Mouse (Mus musculus): ENCODE measurements at regions not wholly inside any gene's neighbourhood (a gene's known extent, or its start where the extent isn't known, plus 50 kb on each side); places are given as distances from the start of the nearest gene placed in this dataset.

GRCm38 (mm10) chr10:25754300-25754699, 218.2 kb upstream of the Smlr1 start:
- Histone ChIP-seq H3K36me3 (ENCODE audit: control insufficient read depth, insufficient read depth, low read length) (no peaks in the 10 kb centered on the region), H3K27ac (ENCODE audit: insufficient read depth, low read depth, low read length) (no peak overlapping the region), H3K27me3 (replicated peaks; ENCODE audit: control insufficient read depth, insufficient read depth, low read length) (no peaks in the 10 kb centered on the region), H3K4me1 (ENCODE audit: control insufficient read depth, insufficient read depth, low read length) (no peaks in the 10 kb centered on the region), H3K4me3 (ENCODE audit: insufficient read depth, low read depth, low read length) (no peak overlapping the region)
- no peak for TF ChIP-seq POLR2A (IDR thresholded peaks at IDR 0.05; ENCODE audit: low read depth, low read length)
- no peak for TF ChIP-seq CTCF (conservative IDR thresholded peaks at IDR 0.05; ENCODE audit: insufficient read depth, insufficient read length, low read depth, low read length)
- no peak for DNase-seq
- WGBS, result 50% methylated on average over 3 of the region's 3 CpGs

DNA sequence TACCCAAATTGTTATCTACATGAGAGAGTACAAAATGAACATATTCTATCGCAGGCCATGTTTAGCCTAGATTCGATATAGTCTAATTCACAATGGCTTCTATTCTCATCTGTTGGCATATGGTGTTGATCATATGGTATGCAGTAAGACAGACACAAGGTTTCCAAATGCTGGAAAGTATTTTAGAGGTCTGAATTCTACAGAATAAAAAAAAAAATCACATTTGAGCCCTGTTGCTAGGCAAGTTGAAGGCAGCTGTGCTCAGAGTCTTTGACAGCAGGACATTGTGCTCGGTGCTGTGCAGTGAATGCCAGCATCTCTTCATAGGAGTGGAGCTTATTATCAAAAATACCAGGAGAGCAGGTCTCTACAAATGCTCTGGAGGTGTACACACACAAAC, 206.6 kb upstream of the Smlr1 start:
- DNase-seq, result no peak
- Histone ChIP-seq H3K27ac (ENCODE audit: insufficient read depth, low read depth, low read length) (no peak overlapping the region), H3K27me3 (replicated peaks; ENCODE audit: control insufficient read depth, insufficient read depth, low read length) (no peaks in the 10 kb centered on the region), H3K36me3 (ENCODE audit: control insufficient read depth, insufficient read depth, low read length) (no peaks in the 10 kb centered on the region), H3K4me1 (ENCODE audit: control insufficient read depth, insufficient read depth, low read length) (no peaks in the 10 kb centered on the region), H3K4me3 (ENCODE audit: insufficient read depth, low read depth, low read length) (no peak overlapping the region)
- WGBS, result 84% methylated on average over 3 of the region's 3 CpGs
- no peak for TF ChIP-seq CTCF (conservative IDR thresholded peaks at IDR 0.05; ENCODE audit: insufficient read depth, insufficient read length, low read depth, low read length)
- no peak for TF ChIP-seq POLR2A (IDR thresholded peaks at IDR 0.05; ENCODE audit: low read depth, low read length)

GRCm38 (mm10) chr10:25740956-25741355, 204.9 kb upstream of the Smlr1 start:
- Histone ChIP-seq H3K4me3 (ENCODE audit: insufficient read depth, low read depth, low read length) (no peak overlapping the region), H3K36me3 (ENCODE audit: control insufficient read depth, insufficient read depth, low read length) (no peaks in the 10 kb centered on the region), H3K27ac (ENCODE audit: insufficient read depth, low read depth, low read length) (no peak overlapping the region), H3K27me3 (replicated peaks; ENCODE audit: control insufficient read depth, insufficient read depth, low read length) (no peaks in the 10 kb centered on the region), H3K4me1 (ENCODE audit: control insufficient read depth, insufficient read depth, low read length) (no peaks in the 10 kb centered on the region)
- DNase-seq, result no peak
- TF ChIP-seq POLR2A (IDR thresholded peaks at IDR 0.05; ENCODE audit: low read depth, low read length), result no peak
- no peak for TF ChIP-seq CTCF (conservative IDR thresholded peaks at IDR 0.05; ENCODE audit: insufficient read depth, insufficient read length, low read depth, low read length)
- 84% methylated on average over 2 of the region's 2 CpGs for WGBS

DNA sequence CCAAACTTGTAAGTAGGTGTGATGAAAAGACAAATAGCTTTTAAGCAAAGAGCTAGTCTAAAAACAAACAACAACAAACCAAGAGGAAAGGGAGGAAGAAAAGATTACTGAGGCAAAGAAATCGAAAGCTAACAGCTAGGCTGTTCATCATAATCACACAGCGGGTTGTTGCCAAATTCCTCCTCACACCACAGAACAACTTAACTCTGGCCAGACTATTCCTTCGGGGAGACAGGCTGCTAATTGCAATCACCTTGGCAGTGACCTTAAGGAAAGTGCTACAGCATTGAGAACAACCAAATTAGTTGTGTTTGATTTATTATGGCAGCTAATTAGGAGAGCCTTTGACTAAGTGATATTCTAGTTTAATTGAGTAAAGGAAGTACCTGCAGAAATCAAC, 194.4 kb upstream of the Smlr1 start:
- Histone ChIP-seq H3K4me3 (ENCODE audit: insufficient read depth, low read depth, low read length) (no peak overlapping the region), H3K27me3 (replicated peaks; ENCODE audit: control insufficient read depth, insufficient read depth, low read length) (no peaks in the 10 kb centered on the region), H3K36me3 (ENCODE audit: control insufficient read depth, insufficient read depth, low read length) (no peaks in the 10 kb centered on the region), H3K4me1 (ENCODE audit: control insufficient read depth, insufficient read depth, low read length) (no peaks in the 10 kb centered on the region), H3K27ac (ENCODE audit: insufficient read depth, low read depth, low read length) (no peak overlapping the region)
- TF ChIP-seq POLR2A (IDR thresholded peaks at IDR 0.05; ENCODE audit: low read depth, low read length), result no peak
- 26% methylated on average over 3 of the region's 3 CpGs for WGBS
- DNase-seq, result no peak

DNA sequence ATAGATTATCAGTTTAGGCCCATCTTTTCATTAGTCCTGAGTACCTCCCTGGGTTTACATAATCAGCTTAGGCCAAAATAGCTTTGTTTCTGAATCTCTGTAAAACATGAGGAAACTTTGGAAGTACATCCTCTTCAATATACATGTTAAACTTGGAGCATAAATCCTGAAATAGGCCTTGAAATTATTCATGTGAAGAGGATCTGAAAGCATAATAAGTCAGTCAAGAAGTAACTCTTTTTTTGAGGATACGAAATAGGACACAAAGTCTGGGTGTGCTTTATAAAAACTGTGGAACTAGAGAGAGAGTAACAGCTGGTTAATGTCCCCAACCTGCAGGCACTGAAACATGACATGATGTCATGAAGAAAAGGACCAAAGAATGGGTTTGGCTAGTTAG, 187.9 kb upstream of the Smlr1 start:
- H3K4me3 ChIP-seq (ENCODE audit: insufficient read depth, low read depth, low read length), result no peak overlapping the region
- no peak for TF ChIP-seq POLR2A (IDR thresholded peaks at IDR 0.05; ENCODE audit: low read depth, low read length)
- TF ChIP-seq CTCF (conservative IDR thresholded peaks at IDR 0.05; ENCODE audit: insufficient read depth, insufficient read length, low read depth, low read length), result no peak

GRCm38 (mm10) chr10:25715747-25716146, 179.7 kb upstream of the Smlr1 start:
- Histone ChIP-seq H3K4me3 (ENCODE audit: insufficient read depth, low read depth, low read length) (no peak overlapping the region), H3K4me1 (ENCODE audit: control insufficient read depth, insufficient read depth, low read length) (no peaks in the 10 kb centered on the region), H3K27ac (ENCODE audit: insufficient read depth, low read depth, low read length) (no peak overlapping the region), H3K36me3 (ENCODE audit: control insufficient read depth, insufficient read depth, low read length) (no peaks in the 10 kb centered on the region), H3K27me3 (replicated peaks; ENCODE audit: control insufficient read depth, insufficient read depth, low read length) (no peaks in the 10 kb centered on the region)
- no peak for TF ChIP-seq POLR2A (IDR thresholded peaks at IDR 0.05; ENCODE audit: low read depth, low read length)
- TF ChIP-seq CTCF (conservative IDR thresholded peaks at IDR 0.05; ENCODE audit: insufficient read depth, insufficient read length, low read depth, low read length), result no peak
- DNase-seq, result peak; percentile 1
- 41% methylated on average over 4 of the region's 4 CpGs for WGBS

More for the DNA sequence above, 187.9 kb upstream of the Smlr1 start:
- H3K27me3 ChIP-seq (replicated peaks; ENCODE audit: control insufficient read depth, insufficient read depth, low read length), result no peaks in the 10 kb centered on the region
- no peak for DNase-seq
- no peaks in the 10 kb centered on the region for H3K4me1 ChIP-seq (ENCODE audit: control insufficient read depth, insufficient read depth, low read length)
- H3K27ac ChIP-seq (ENCODE audit: insufficient read depth, low read depth, low read length), result no peak overlapping the region
- WGBS, result 76% methylated on average over 1 of the region's 1 CpGs
- H3K36me3 ChIP-seq (ENCODE audit: control insufficient read depth, insufficient read depth, low read length), result no peaks in the 10 kb centered on the region

DNA sequence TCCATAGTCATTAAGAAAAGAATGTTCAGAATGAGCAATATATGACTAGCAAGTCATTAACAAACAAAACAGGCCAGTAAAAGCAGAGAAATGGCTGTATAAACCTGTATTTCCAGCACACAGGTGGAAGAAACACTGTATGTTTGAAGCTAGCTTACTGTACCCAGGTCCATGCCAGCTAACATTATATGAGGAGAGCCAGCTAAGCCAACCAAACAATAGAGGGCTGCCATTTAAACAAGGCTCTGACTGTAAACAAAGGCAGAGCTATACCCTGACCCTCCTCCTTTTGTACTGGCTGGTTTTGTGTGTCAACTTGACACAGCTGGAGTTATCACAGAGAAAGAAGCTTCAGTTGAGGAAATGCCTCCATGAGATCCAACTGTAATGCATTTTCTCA, 178.6 kb upstream of the Smlr1 start:
- Histone ChIP-seq H3K27ac (ENCODE audit: insufficient read depth, low read depth, low read length) (no peak overlapping the region), H3K36me3 (ENCODE audit: control insufficient read depth, insufficient read depth, low read length) (no peaks in the 10 kb centered on the region), H3K4me1 (ENCODE audit: control insufficient read depth, insufficient read depth, low read length) (no peaks in the 10 kb centered on the region), H3K4me3 (ENCODE audit: insufficient read depth, low read depth, low read length) (no peak overlapping the region), H3K27me3 (replicated peaks; ENCODE audit: control insufficient read depth, insufficient read depth, low read length) (no peaks in the 10 kb centered on the region)
- DNase-seq, result no peak
- TF ChIP-seq POLR2A (IDR thresholded peaks at IDR 0.05; ENCODE audit: low read depth, low read length), result no peak
- no peak for TF ChIP-seq CTCF (conservative IDR thresholded peaks at IDR 0.05; ENCODE audit: insufficient read depth, insufficient read length, low read depth, low read length)

- no peak for DNase-seq
- H3K4me1 ChIP-seq (ENCODE audit: control insufficient read depth, insufficient read depth, low read length), result no peaks in the 10 kb centered on the region
- H3K27ac ChIP-seq (ENCODE audit: insufficient read depth, low read depth, low read length), result no peak overlapping the region
- H3K27me3 ChIP-seq (replicated peaks; ENCODE audit: control insufficient read depth, insufficient read depth, low read length), result no peaks in the 10 kb centered on the region
- 74% methylated on average over 12 of the region's 12 CpGs for WGBS
- no peaks in the 10 kb centered on the region for H3K36me3 ChIP-seq (ENCODE audit: control insufficient read depth, insufficient read depth, low read length)
- TF ChIP-seq POLR2A (IDR thresholded peaks at IDR 0.05; ENCODE audit: low read depth, low read length), result no peak
- H3K4me3 ChIP-seq (ENCODE audit: insufficient read depth, low read depth, low read length), result no peak overlapping the region
Observed at GRCm38 (mm10) chr10:25714041-25714440, 178.0 kb upstream of the Smlr1 start.
